Mouse (Mus musculus): ENCODE data around the gene Ift172.

DNA sequence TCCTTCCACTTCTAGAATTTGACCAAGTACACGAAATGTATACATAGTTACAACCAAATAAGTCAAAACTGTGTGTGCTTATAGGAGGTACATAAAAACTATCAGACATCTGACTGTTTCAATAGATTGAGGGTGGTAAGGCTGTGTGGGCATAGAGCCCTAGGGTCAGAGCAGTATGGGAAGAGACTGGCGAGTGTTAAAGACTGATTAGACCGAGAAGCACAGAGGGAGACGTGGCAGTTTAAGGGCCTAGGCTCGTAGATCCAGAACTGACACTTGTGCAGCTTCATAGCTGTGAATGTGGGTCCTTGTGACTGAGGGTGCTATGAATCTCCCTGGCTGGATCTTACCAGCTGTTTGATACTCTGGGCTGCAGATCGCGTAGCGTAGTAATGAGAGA, 36.0 kb downstream of the Ift172 start:
- TF ChIP-seq POLR2A (IDR thresholded peaks at IDR 0.05; ENCODE audit: control insufficient read depth, low read depth, low read length) (no peak), CTCF (IDR thresholded peaks at IDR 0.05; ENCODE audit: control insufficient read depth, insufficient read depth, insufficient replicate concordance, low read depth, low read length) (no peak)
